Mouse (Mus musculus) thymus, adult 2 months (tissue): ENCODE measurements at regions not wholly inside any gene's neighbourhood (a gene's known extent, or its start where the extent isn't known, plus 50 kb on each side); places are given as distances from the start of the nearest gene placed in this dataset.

ENCODE experiments used
- DNase-seq: peaks from one replicate; pipeline ENCODE4 v3.0.0; 2021
- H3K27ac ChIP-seq: fragments of 200-500 bp; 2 replicates; pipeline ENCODE4 v1.5.1; 2012; ENCODE audit warnings: low read length, control low read depth; ENCODE audit not compliant: control insufficient read depth, insufficient read depth
- H3K27me3 ChIP-seq: fragments of 200-500 bp; 2 replicates; pipeline ENCODE4 v1.6.1; 2012; ENCODE audit warnings: mild to moderate bottlenecking, low read length, moderate library complexity, mixed read lengths; ENCODE audit not compliant: control insufficient read depth, insufficient read depth
- H3K36me3 ChIP-seq: fragments of 200-500 bp; 2 replicates; pipeline ENCODE4 v1.6.1; 2012; ENCODE audit warnings: mild to moderate bottlenecking, low read length, moderate library complexity; ENCODE audit not compliant: control insufficient read depth, insufficient read depth
- H3K4me1 ChIP-seq: fragments of 200-500 bp; replicated peaks from 2 replicates; pipeline ENCODE4 v1.6.1; 2012; ENCODE audit warnings: low read length; ENCODE audit not compliant: control insufficient read depth, insufficient read depth
- H3K4me3 ChIP-seq: fragments of 200-500 bp; 2 replicates; pipeline ENCODE4 v1.5.1; 2012; ENCODE audit warnings: mild to moderate bottlenecking, low read length, control low read depth, moderate library complexity; ENCODE audit not compliant: control insufficient read depth, insufficient read depth
- CTCF ChIP-seq: fragments of 200-500 bp; IDR thresholded peaks from 2 replicates; pipeline ENCODE4 v1.5.1; 2012; ENCODE audit warnings: mild to moderate bottlenecking, control low read depth, low read length, moderate library complexity, borderline replicate concordance; ENCODE audit not compliant: control insufficient read depth, poor library complexity, insufficient read depth; ENCODE audit errors: extremely low read depth
- POLR2A ChIP-seq: fragments of 200-500 bp; IDR thresholded peaks from 2 replicates; pipeline ENCODE4 v1.6.1; 2012; ENCODE audit warnings: mild to moderate bottlenecking, low read length, control low read depth, moderate library complexity; ENCODE audit not compliant: control insufficient read depth, poor library complexity, insufficient read depth; ENCODE audit errors: extremely low read depth
- WGBS: fragments of 180-500 bp; shearing (Covaris S2); methylation state at CpG from one replicate; pipeline ENCODE4 v1.1.7; 2018; 5-methylcytosine and 5-hydroxymethylcytosine counted together

- H3K36me3 ChIP-seq, result no peaks in the 10 kb centered on the region
- H3K4me3 ChIP-seq, result no peak overlapping the region
- TF ChIP-seq CTCF (no peak), POLR2A (no peak)
- H3K27ac ChIP-seq, result no peak overlapping the region
- no peaks in the 10 kb centered on the region for H3K27me3 ChIP-seq
- no peak for DNase-seq
- WGBS, result 75% methylated on average over 2 of the region's 2 CpGs
- no peaks in the 10 kb centered on the region for H3K4me1 ChIP-seq
Measured at GRCm38 (mm10) chr1:83803345-83804041, 395.5 kb upstream of the Sphkap start.

- TF ChIP-seq POLR2A (no peak), CTCF (no peak)
- Histone ChIP-seq H3K27me3 (no peaks in the 10 kb centered on the region), H3K4me1 (no peaks in the 10 kb centered on the region), H3K36me3 (no peaks in the 10 kb centered on the region), H3K27ac (no peak overlapping the region), H3K4me3 (no peak overlapping the region)
- DNase-seq, result no peak
Measured at GRCm38 (mm10) chr1:83801759-83802158, 393.8 kb upstream of the Sphkap start.

- Histone ChIP-seq H3K4me1 (no peaks in the 10 kb centered on the region), H3K4me3 (no peak overlapping the region), H3K27ac (no peak overlapping the region), H3K36me3 (no peaks in the 10 kb centered on the region), H3K27me3 (no peaks in the 10 kb centered on the region)
- WGBS, result 89% methylated on average over 7 of the region's 7 CpGs
- TF ChIP-seq POLR2A, result no peak
- TF ChIP-seq CTCF, result no peak
- DNase-seq, result no peak
Measured at GRCm38 (mm10) chr1:83796961-83797891, 389.2 kb upstream of the Sphkap start.

GRCm38 (mm10) chr1:83777151-83777550 lies 369.2 kb upstream of the Sphkap start:
- H3K4me3 ChIP-seq, result no peak overlapping the region
- WGBS, result 71% methylated on average over 1 of the region's 1 CpGs
- no peak overlapping the region for H3K27ac ChIP-seq
- TF ChIP-seq POLR2A, result no peak
- TF ChIP-seq CTCF, result no peak
- no peak for DNase-seq
- no peaks in the 10 kb centered on the region for H3K27me3 ChIP-seq
- H3K36me3 ChIP-seq, result no peaks in the 10 kb centered on the region
- no peaks in the 10 kb centered on the region for H3K4me1 ChIP-seq

GRCm38 (mm10) chr1:83771160-83771559 lies 363.2 kb upstream of the Sphkap start:
- whole genome bisulfite sequencing, result 78% methylated on average over 3 of the region's 3 CpGs
- H3K36me3 ChIP-seq, result no peaks in the 10 kb centered on the region
- no peaks in the 10 kb centered on the region for H3K4me1 ChIP-seq
- DNase-seq, result no peak
- H3K27me3 ChIP-seq, result no peaks in the 10 kb centered on the region
- H3K27ac ChIP-seq, result no peak overlapping the region
- TF ChIP-seq CTCF (no peak), POLR2A (no peak)
- no peak overlapping the region for H3K4me3 ChIP-seq

- no peak for DNase-seq
- no peak for TF ChIP-seq CTCF
- no peak for TF ChIP-seq POLR2A
- no peaks in the 10 kb centered on the region for H3K27me3 ChIP-seq
- H3K27ac ChIP-seq, result no peak overlapping the region
- 85% methylated on average over 4 of the region's 4 CpGs for WGBS
- no peaks in the 10 kb centered on the region for H3K36me3 ChIP-seq
- no peaks in the 10 kb centered on the region for H3K4me1 ChIP-seq
- H3K4me3 ChIP-seq, result no peak overlapping the region
Measured at GRCm38 (mm10) chr1:83761499-83761898, 353.5 kb upstream of the Sphkap start.

GRCm38 (mm10) chr1:83756866-83757265 lies 348.9 kb upstream of the Sphkap start:
- no peak for DNase-seq
- Histone ChIP-seq H3K4me1 (no peaks in the 10 kb centered on the region), H3K27ac (no peak overlapping the region), H3K4me3 (no peak overlapping the region), H3K27me3 (no peaks in the 10 kb centered on the region), H3K36me3 (no peaks in the 10 kb centered on the region)
- TF ChIP-seq CTCF, result no peak
- TF ChIP-seq POLR2A, result no peak
